11 mouse cellular contexts compared by ENCODE assay signal in the genomic region with DNA sequence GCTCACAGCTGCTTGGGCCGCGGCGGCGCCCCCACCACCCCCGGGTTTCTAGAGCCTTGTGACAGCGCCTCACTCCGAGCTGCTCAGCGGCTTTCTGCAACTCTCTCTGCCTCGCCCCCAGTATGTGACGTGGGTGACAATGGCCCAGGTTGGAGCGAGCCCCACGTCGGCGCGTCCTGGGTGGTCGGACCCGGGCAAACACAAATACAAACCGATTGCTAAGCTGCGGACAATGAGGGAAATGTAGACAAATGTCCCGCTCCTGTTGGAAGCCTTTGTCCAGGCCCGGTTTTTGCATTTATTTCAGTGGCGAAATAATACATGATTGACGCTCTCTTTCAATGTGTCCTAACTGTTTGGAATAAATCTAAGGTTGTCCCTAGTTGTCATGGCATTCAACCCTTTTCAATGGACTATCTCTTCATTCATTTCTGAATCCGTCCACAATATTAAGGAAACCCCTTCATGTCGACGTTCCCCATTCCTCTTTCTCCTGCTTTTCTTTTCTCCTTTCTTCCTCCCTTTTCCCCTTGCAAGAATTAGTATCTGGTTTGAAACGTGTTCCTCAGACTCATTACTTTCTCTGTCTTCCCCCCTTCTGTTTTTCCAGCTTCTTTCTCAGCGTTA. TPM values are rescaled to one million over a fixed set of nuclear protein-coding genes. Genes with fewer than 3 reads are reported as not detected.
DNase-seq lines count a peak whose midpoint lies in the region; ATAC-seq and TF ChIP-seq lines count a peak whose summit lies in the region.
"Had no signal": no experiment of that assay in that cellular context is flagged by ENCODE, and none has a peak within 500 bp of the region (broad histone marks: within the 10 kb centered on the region; RNA-seq: fewer than 3 reads in every experiment).

No protein-coding gene starts in this region.

- no peak for ATAC-seq in intestine, embryonic 14.5 days (replicated peaks; ENCODE audit: low FRiP score, low TSS enrichment, low read depth)
- ATAC-seq in intestine, postnatal 0 days: no peak
- ATAC-seq in intestine, embryonic 15.5 days: no peak
- ATAC-seq in neural tube, embryonic 13.5 days (ENCODE audit: low read depth): 0 out of 2 replicates have a peak, but pooled peaks have one; percentile 20
- no peak for ATAC-seq in CD4-positive, CD25-positive, alpha-beta regulatory T cell, adult 4 months
- no peak for ATAC-seq in megakaryocyte progenitor cell, adult 5-6 weeks (replicated peaks; ENCODE audit: poor library complexity)
- ATAC-seq: liver, postnatal 0 days had no signal

- H3K4me2 ChIP-seq in intestine, embryonic 14.5 days (ENCODE audit: low read length): no peak overlapping the region
- no peak overlapping the region for H3K4me2 ChIP-seq in intestine, postnatal 0 days (replicated peaks; ENCODE audit: low read depth)
- peak overlapping the region; percentile 9; the same call in 1 of the 2 replicates for H3K4me2 ChIP-seq in intestine, embryonic 15.5 days (replicated peaks)
- peak overlapping the region; percentile 29 for H3K4me2 ChIP-seq in neural tube, embryonic 13.5 days

- no peak for TF ChIP-seq CTCF in intestine, postnatal 0 days (IDR thresholded peaks at IDR 0.05; ENCODE audit: low read depth)

- 1% methylated on average over 28 of the region's 28 CpGs for WGBS in intestine, embryonic 14.5 days
- 2% methylated on average over 28 of the region's 28 CpGs for WGBS in intestine, postnatal 0 days
- WGBS in forebrain, embryonic 10.5 days: under 1% methylated on average over 28 of the region's 28 CpGs
- WGBS in intestine, embryonic 15.5 days: 2% methylated on average over 28 of the region's 28 CpGs
- WGBS in neural tube, embryonic 13.5 days: under 1% methylated on average over 28 of the region's 28 CpGs

- no peaks in the 10 kb centered on the region for H3K36me3 ChIP-seq in intestine, embryonic 14.5 days (ENCODE audit: control insufficient read depth, insufficient read depth, low read length)
- no peaks in the 10 kb centered on the region for H3K36me3 ChIP-seq in intestine, postnatal 0 days (ENCODE audit: control insufficient read depth, insufficient read depth)
- no peaks in the 10 kb centered on the region for H3K36me3 ChIP-seq in forebrain, embryonic 10.5 days (replicated peaks)
- no peaks in the 10 kb centered on the region for H3K36me3 ChIP-seq in intestine, embryonic 15.5 days
- H3K36me3 ChIP-seq in neural tube, embryonic 13.5 days: no peaks in the 10 kb centered on the region

- peaks cover 94% of the 10 kb centered on the region for H3K27me3 ChIP-seq in intestine, embryonic 14.5 days (replicated peaks; ENCODE audit: control insufficient read depth, insufficient read depth, low read length)
- H3K27me3 ChIP-seq in intestine, postnatal 0 days (replicated peaks; ENCODE audit: control insufficient read depth, insufficient read depth, low read length): peaks cover 96% of the 10 kb centered on the region
- peaks cover 100% of the 10 kb centered on the region for H3K27me3 ChIP-seq in forebrain, embryonic 10.5 days (ENCODE audit: poor library complexity, severe bottlenecking)
- H3K27me3 ChIP-seq in intestine, embryonic 15.5 days (replicated peaks): peaks cover 94% of the 10 kb centered on the region
- H3K27me3 ChIP-seq in neural tube, embryonic 13.5 days: peaks cover 96% of the 10 kb centered on the region

- no peak overlapping the region for H3K27ac ChIP-seq in intestine, embryonic 14.5 days (ENCODE audit: low read depth)
- no peak overlapping the region for H3K27ac ChIP-seq in intestine, postnatal 0 days (ENCODE audit: low read depth, low read length)
- H3K27ac ChIP-seq in forebrain, embryonic 10.5 days: peak overlapping the region; percentile 67
- no peak overlapping the region for H3K27ac ChIP-seq in intestine, embryonic 15.5 days
- peak overlapping the region; percentile 38; the same call in 1 of the 2 replicates for H3K27ac ChIP-seq in neural tube, embryonic 13.5 days (replicated peaks)

- DNase-seq in intestine, embryonic 14.5 days (ENCODE audit: low spot score): peak; percentile 56
- DNase-seq in forebrain, embryonic 10.5 days (ENCODE audit: extremely low spot score, low spot score): peak; percentile 74
- no peak for DNase-seq in kidney, adult 11 months
- DNase-seq: heart, postnatal 36 days; liver, postnatal 0 days had no signal

- no peaks in the 10 kb centered on the region for H3K9me3 ChIP-seq in intestine, embryonic 14.5 days (ENCODE audit: control insufficient read depth, low read length)
- H3K9me3 ChIP-seq in intestine, postnatal 0 days (ENCODE audit: control insufficient read depth): no peaks in the 10 kb centered on the region
- no peaks in the 10 kb centered on the region for H3K9me3 ChIP-seq in forebrain, embryonic 10.5 days
- H3K9me3 ChIP-seq in intestine, embryonic 15.5 days: no peaks in the 10 kb centered on the region
- H3K9me3 ChIP-seq in neural tube, embryonic 13.5 days: no peaks in the 10 kb centered on the region

- H3K9ac ChIP-seq in intestine, embryonic 14.5 days (ENCODE audit: low read length): no peak overlapping the region
- H3K9ac ChIP-seq in intestine, postnatal 0 days (ENCODE audit: low read depth, low read length): no peak overlapping the region
- no peak overlapping the region for H3K9ac ChIP-seq in intestine, embryonic 15.5 days
- H3K9ac ChIP-seq in neural tube, embryonic 13.5 days: no peak overlapping the region
- H3K9ac ChIP-seq: liver, postnatal 0 days had no signal

- no peak overlapping the region for H3K4me3 ChIP-seq in intestine, embryonic 14.5 days (ENCODE audit: low read depth, low read length)
- no peak overlapping the region for H3K4me3 ChIP-seq in intestine, postnatal 0 days (ENCODE audit: low read depth, low read length)
- H3K4me3 ChIP-seq in forebrain, embryonic 10.5 days: peak overlapping the region; percentile 31
- H3K4me3 ChIP-seq in intestine, embryonic 15.5 days (replicated peaks): no peak overlapping the region
- H3K4me3 ChIP-seq in neural tube, embryonic 13.5 days: no peak overlapping the region

- no peaks in the 10 kb centered on the region; the same call in 1 of the 2 replicates for H3K4me1 ChIP-seq in intestine, embryonic 14.5 days (replicated peaks; ENCODE audit: control insufficient read depth, insufficient read depth, low read length)
- no peaks in the 10 kb centered on the region for H3K4me1 ChIP-seq in intestine, postnatal 0 days (replicated peaks; ENCODE audit: control insufficient read depth, insufficient read depth, low read length)
- H3K4me1 ChIP-seq in forebrain, embryonic 10.5 days: peaks cover 67% of the 10 kb centered on the region
- peaks cover 11% of the 10 kb centered on the region for H3K4me1 ChIP-seq in intestine, embryonic 15.5 days (replicated peaks)
- H3K4me1 ChIP-seq in neural tube, embryonic 13.5 days (replicated peaks): peaks cover 36% of the 10 kb centered on the region

RNA-seq across cellular contexts. Expression of a gene that starts 5.9 kb away (rescaled TPM):
- polyA plus RNA-seq in intestine, embryonic 14.5 days (2014; fragmentation: Nextera tagmentation; extraction: Ambion mirVana): 1.7 and 2.9 TPM in 2 replicates
- 1.3 and 1.4 TPM in 2 replicates for polyA plus RNA-seq in intestine, postnatal 0 days (2015; fragmentation: Nextera tagmentation; extraction: Ambion mirVana)
- polyA plus RNA-seq in forebrain, embryonic 10.5 days (2016; fragmentation: Nextera tagmentation; extraction: Ambion mirVana): 2.8 and 4.1 TPM in 2 replicates
- 3.6 and 4.2 TPM in 2 replicates for polyA plus RNA-seq in intestine, embryonic 15.5 days (2015; fragmentation: Nextera tagmentation; extraction: Ambion mirVana)
- 2.5 and 4.5 TPM in 2 replicates for polyA plus RNA-seq in neural tube, embryonic 13.5 days (2015; fragmentation: Nextera tagmentation; extraction: Ambion mirVana)
- polyA plus RNA-seq in CD4-positive, CD25-positive, alpha-beta regulatory T cell, adult 4 months (2017; shearing (Covaris generic)): not detected
- not detected in 2 replicates for total RNA-seq in megakaryocyte progenitor cell, adult 5-6 weeks (2015)
- total RNA-seq in megakaryocyte progenitor cell, adult 5-6 weeks (2017): not detected in 2 replicates
- total RNA-seq: CH12.LX; heart, postnatal 36 days had no signal
- polyA plus RNA-seq: liver, postnatal 0 days had no signal

Comparison
In these comparisons a context has a peak if more than half of its experiments do, and no peak if none do; other contexts are left out.
1. H3K4me2 ChIP-seq: peak in intestine, embryonic 15.5 days (single experiment) and neural tube, embryonic 13.5 days (single experiment); none in intestine, embryonic 14.5 days (single experiment) and intestine, postnatal 0 days (single experiment).
2. H3K27ac ChIP-seq: peak in forebrain, embryonic 10.5 days (single experiment) and neural tube, embryonic 13.5 days (single experiment); none in intestine, embryonic 14.5 days (single experiment), intestine, postnatal 0 days (single experiment) and intestine, embryonic 15.5 days (single experiment).